Comparison of ENCODE assay signal across 17 mouse cellular contexts in the genomic region with DNA sequence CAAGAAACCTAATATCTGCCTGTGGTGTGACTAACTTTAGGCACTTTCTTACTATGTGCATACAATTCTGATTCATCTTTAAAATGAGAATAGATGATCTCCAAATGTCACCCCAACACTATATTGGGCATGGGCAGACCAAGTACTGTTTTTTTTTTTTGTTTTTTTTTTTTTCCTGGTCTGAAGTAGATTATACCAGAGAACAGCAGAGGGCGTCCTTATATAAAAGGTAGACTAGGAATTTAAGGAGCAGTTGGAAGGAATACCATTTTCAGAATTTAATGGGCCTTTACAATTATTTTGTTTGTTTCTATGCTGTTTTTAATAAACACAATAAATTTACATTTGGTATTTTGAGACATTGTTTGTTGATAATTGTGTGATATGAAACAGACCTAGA.
DNase-seq lines count a peak whose midpoint lies in the region; ATAC-seq and TF ChIP-seq lines count a peak whose summit lies in the region.
"Had no signal": no experiment of that assay in that cellular context is flagged by ENCODE, and none has a peak within 500 bp of the region (broad histone marks: within the 10 kb centered on the region; RNA-seq: fewer than 3 reads in every experiment).

No protein-coding gene starts in this region.

- no peaks in the 10 kb centered on the region for H3K79me2 ChIP-seq in heart, adult 2 months (replicated peaks; ENCODE audit: control insufficient read depth, insufficient read depth, low read length)

- no peak overlapping the region for H3K4me2 ChIP-seq in heart, embryonic 11.5 days
- no peak overlapping the region for H3K4me2 ChIP-seq in lung, embryonic 14.5 days
- H3K4me2 ChIP-seq: heart, embryonic 12.5 days; liver, embryonic 11.5 days had no signal

- no peaks in the 10 kb centered on the region for H3K36me3 ChIP-seq in heart, adult 2 months (ENCODE audit: control insufficient read depth, insufficient read depth, low read length)
- H3K36me3 ChIP-seq in heart, embryonic 11.5 days (ENCODE audit: control insufficient read depth, insufficient read depth, low read length), result no peaks in the 10 kb centered on the region
- no peaks in the 10 kb centered on the region for H3K36me3 ChIP-seq in lung, embryonic 14.5 days (ENCODE audit: insufficient read depth)
- no peaks in the 10 kb centered on the region for H3K36me3 ChIP-seq in ES-E14 (ENCODE audit: control insufficient read depth, insufficient read depth, low read length, poor library complexity, severe bottlenecking)
- H3K36me3 ChIP-seq: heart, embryonic 12.5 days; midbrain, embryonic 10.5 days had no signal

- H3K27me3 ChIP-seq in heart, adult 2 months (ENCODE audit: control insufficient read depth, insufficient read depth, low read length), result no peaks in the 10 kb centered on the region
- H3K27me3 ChIP-seq in heart, embryonic 11.5 days (ENCODE audit: control insufficient read depth, insufficient read depth, low read length), result no peaks in the 10 kb centered on the region
- no peaks in the 10 kb centered on the region for H3K27me3 ChIP-seq in lung, embryonic 14.5 days (ENCODE audit: insufficient read depth, low read length)
- H3K27me3 ChIP-seq: heart, embryonic 12.5 days had no signal

- no peak for DNase-seq in heart, adult 2 months
- peak; percentile 51 for DNase-seq in lung, embryonic 14.5 days
- no peak for DNase-seq in lung, postnatal 14 days
- peak; percentile 0 for DNase-seq in ES-E14 (ENCODE audit: low read depth, low spot score)
- DNase-seq in spleen, postnatal 14 days (ENCODE audit: low spot score in 2 of 2), result no peak
- DNase-seq: cerebellum, adult 11-12 months; gastrocnemius, postnatal 14 days; heart, postnatal 4 days; kidney, postnatal 10 days; layer of hippocampus, adult 9-11 months; right cerebral cortex, postnatal 25 days; thymus, postnatal 4 days had no signal

- no peak overlapping the region for H3K4me3 ChIP-seq in heart, adult 2 months
- no peak overlapping the region for H3K4me3 ChIP-seq in heart, embryonic 11.5 days (ENCODE audit: low read depth, low read length)
- H3K4me3 ChIP-seq in lung, embryonic 14.5 days (ENCODE audit: low read depth, low read length), result no peak overlapping the region
- no peak overlapping the region for H3K4me3 ChIP-seq in ES-E14 (ENCODE audit: insufficient read depth in 1 of 2, low read depth in 1 of 2, low read length in 2 of 2, poor library complexity in 1 of 2, severe bottlenecking in 1 of 2)
- H3K4me3 ChIP-seq: heart, embryonic 12.5 days; midbrain, embryonic 10.5 days had no signal

- H3K4me1 ChIP-seq in heart, adult 2 months (ENCODE audit: control insufficient read depth, insufficient read depth, low read length), result no peaks in the 10 kb centered on the region
- no peaks in the 10 kb centered on the region for H3K4me1 ChIP-seq in heart, embryonic 11.5 days (ENCODE audit: control insufficient read depth, insufficient read depth, low read length)
- H3K4me1 ChIP-seq in lung, embryonic 14.5 days (ENCODE audit: insufficient read depth), result no peaks in the 10 kb centered on the region
- H3K4me1 ChIP-seq in ES-E14 (ENCODE audit: control insufficient read depth in 2 of 2, insufficient read depth in 2 of 2, low read length in 2 of 2, poor library complexity in 1 of 2), result no peaks in the 10 kb centered on the region
- H3K4me1 ChIP-seq: heart, embryonic 12.5 days; midbrain, embryonic 10.5 days had no signal

- no peak for ATAC-seq in heart, embryonic 11.5 days (replicated peaks; ENCODE audit: insufficient number of reproducible peaks, low FRiP score, low TSS enrichment)
- ATAC-seq in lung, embryonic 14.5 days (ENCODE audit: insufficient read depth), result no peak
- ATAC-seq in megakaryocyte progenitor cell, adult 5-6 weeks (replicated peaks; ENCODE audit: poor library complexity), result 0 out of 2 replicates have a peak, but pooled peaks have one; percentile 26

- intact Hi-C loops in heart, adult 2 months (cut with DNase I), result no loop called here

- no peaks in the 10 kb centered on the region for H3K9me3 ChIP-seq in heart, embryonic 11.5 days (replicated peaks; ENCODE audit: control insufficient read depth, low read length)
- no peaks in the 10 kb centered on the region for H3K9me3 ChIP-seq in lung, embryonic 14.5 days (ENCODE audit: low read depth, low read length)
- H3K9me3 ChIP-seq in ES-E14 (ENCODE audit: control insufficient read depth, insufficient read depth, low read depth, low read length), result no peaks in the 10 kb centered on the region
- H3K9me3 ChIP-seq: heart, embryonic 12.5 days; midbrain, embryonic 10.5 days had no signal

- 11% methylated on average over 1 of the region's 1 CpGs for WGBS in heart, adult 2 months
- WGBS in heart, embryonic 11.5 days (ENCODE audit: insufficient replicate concordance), result 13% methylated on average over 1 of the region's 1 CpGs
- WGBS in lung, embryonic 14.5 days, result 4% methylated on average over 1 of the region's 1 CpGs

- TF ChIP-seq EP300 in heart, adult 2 months (IDR thresholded peaks at IDR 0.05; ENCODE audit: insufficient read depth, low read depth, low read length), result no peak

- H3K27ac ChIP-seq in heart, adult 2 months, result no peak overlapping the region
- no peak overlapping the region for H3K27ac ChIP-seq in heart, embryonic 11.5 days (ENCODE audit: low read depth, low read length)
- H3K27ac ChIP-seq in lung, embryonic 14.5 days (ENCODE audit: low read depth), result no peak overlapping the region
- H3K27ac ChIP-seq in ES-E14 (ENCODE audit: insufficient read depth, low read depth, low read length, poor library complexity, severe bottlenecking), result no peak overlapping the region
- H3K27ac ChIP-seq: midbrain, embryonic 10.5 days had no signal

- in situ Hi-C loops in ES-E14 (cut with MboI; ENCODE audit: low sequenced_read_pairs in 2 of 2, unreplicated experiment in 2 of 2), result no loop called here

- no peak for TF ChIP-seq POLR2A in heart, adult 2 months (IDR thresholded peaks at IDR 0.05; ENCODE audit: insufficient read depth, low read depth, low read length)

- TF ChIP-seq CTCF in heart, adult 2 months (IDR thresholded peaks at IDR 0.05), result 0 out of 2 replicates have a peak, but pooled peaks have one; percentile 15
- peak; percentile 28; the same call in 1 of the 2 replicates for TF ChIP-seq CTCF in lung, embryonic 14.5 days (IDR thresholded peaks at IDR 0.05; ENCODE audit: low read depth)

- no peak overlapping the region for H3K9ac ChIP-seq in heart, adult 2 months (ENCODE audit: low read depth, low read length)
- H3K9ac ChIP-seq in heart, embryonic 11.5 days (ENCODE audit: low read depth, low read length), result no peak overlapping the region
- no peak overlapping the region for H3K9ac ChIP-seq in lung, embryonic 14.5 days
- H3K9ac ChIP-seq in ES-E14 (ENCODE audit: insufficient read depth, low read depth, low read length, poor library complexity, severe bottlenecking), result no peak overlapping the region
- H3K9ac ChIP-seq: heart, embryonic 12.5 days had no signal

TF ChIP-seq in ES-E14, 5 proteins besides CTCF, POLR2A, EP300 and RAD21:
- no peak for TF ChIP-seq MAFK (IDR thresholded peaks at IDR 0.05; ENCODE audit: insufficient read depth, low read depth, low read length)
- TF ChIP-seq ZNF384 (IDR thresholded peaks at IDR 0.05; ENCODE audit: low read depth, low read length), result peak; percentile 89

Comparison
In these comparisons a context has a peak if more than half of its experiments do, and no peak if none do; other contexts are left out.
1. DNase-seq: peak in lung, embryonic 14.5 days (single experiment) and ES-E14 (single experiment); none in heart, adult 2 months (0 of 2), lung, postnatal 14 days (single experiment) and spleen, postnatal 14 days (0 of 2).